Mouse (Mus musculus): ENCODE results near the gene Olfr1484.
"Not testable (repeated sequence)": the region's sequence is repeated elsewhere in the genome, so short reads cannot be mapped to it uniquely, and the experiment has no call there.

Gene Olfr1484

DNA sequence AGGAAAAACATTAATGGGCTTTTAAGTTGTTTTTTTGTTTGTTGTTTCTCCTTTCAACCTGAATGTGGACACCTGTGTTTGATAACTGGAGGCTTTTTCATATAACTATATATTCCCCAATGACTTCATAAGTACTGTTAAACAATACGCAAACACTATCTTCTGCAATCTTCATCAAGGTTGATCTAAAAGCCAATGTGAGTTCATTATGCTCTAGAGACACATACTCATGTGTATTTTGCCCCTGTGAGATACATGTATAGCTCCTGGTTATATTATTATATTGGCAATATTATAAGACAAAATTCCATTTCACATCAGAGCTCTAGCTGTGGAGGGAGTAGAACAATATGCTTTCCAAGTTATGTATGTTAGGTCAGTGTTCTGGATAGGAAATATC, at the start of gene Olfr1484:
Gene Olfr1484 (plus strand): TSS at position 301 of the 400 bp plus-strand sequence.
- DNase-seq (ENCODE audit: low read depth, low spot score) = no peak

DNA sequence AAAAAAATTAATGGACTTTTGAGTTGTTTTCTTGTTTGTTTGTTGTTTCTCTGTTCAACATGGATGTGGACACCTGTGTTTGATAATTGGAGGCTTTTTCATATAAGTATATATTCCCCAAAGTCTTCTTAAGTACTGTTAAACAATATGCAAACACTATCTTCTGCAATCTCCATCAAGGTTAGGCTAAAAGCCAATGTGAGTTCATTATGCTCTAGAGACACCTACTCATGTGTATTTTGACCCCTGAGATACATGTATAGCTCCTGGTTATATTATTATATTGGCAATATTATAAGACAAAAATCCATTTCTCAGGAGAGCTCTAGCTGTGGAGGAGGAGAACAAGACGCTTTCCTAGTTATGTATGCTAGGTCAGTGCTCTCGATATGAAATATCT, 33.8 kb downstream of the Olfr1484 start, which contains the start of gene Olfr1487:
Gene Olfr1487 (plus strand): TSS at position 301 of the 400 bp plus-strand sequence.
- not testable (repeated sequence) for DNase-seq (ENCODE audit: low read depth, low spot score)

DNA sequence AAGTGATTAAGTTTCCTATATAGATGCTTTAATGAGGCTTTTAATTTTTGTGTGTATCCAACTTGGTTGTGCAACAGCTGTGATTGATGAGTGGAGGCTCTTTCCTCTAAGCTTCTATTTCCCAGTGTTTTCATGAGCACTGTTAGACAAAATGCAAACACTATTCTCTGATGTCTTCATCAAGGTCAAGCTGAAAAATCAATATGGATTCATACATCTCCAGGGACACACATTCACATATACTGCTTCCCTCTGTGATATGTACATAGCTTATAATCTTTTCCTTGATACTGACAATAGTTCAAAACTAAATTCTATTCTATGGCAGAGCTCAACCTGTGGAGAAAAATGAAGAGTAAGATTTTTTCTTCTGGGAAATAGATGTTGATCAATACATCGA, 48.0 kb downstream of the Olfr1484 start, which contains the start of gene Olfr1489:
Gene Olfr1489 (plus strand): TSS at position 301 of the 400 bp plus-strand sequence.
- no peak for DNase-seq (ENCODE audit: low read depth, low spot score)

Data from CD4-positive, CD25-positive, alpha-beta regulatory T cell, adult 2 months (primary cell).